Mouse (Mus musculus) CH12.LX (cell line): Measurements from ENCODE around the gene Trpv3. TPM values are rescaled to one million over a fixed set of nuclear protein-coding genes. Genes with fewer than 3 reads are reported as not detected.

ENCODE experiments used
- DNase-seq: peaks from one replicate; pipeline ENCODE4 v3.0.0-alpha.2; 2013; ENCODE audit errors: extremely low read depth
- H3K27ac ChIP-seq: 2 replicates; pipeline ENCODE4 v1.5.1; 2012; ENCODE audit warnings: low read depth, mild to moderate bottlenecking, control low read depth, moderate library complexity; ENCODE audit not compliant: insufficient read depth
- H3K27me3 ChIP-seq: replicated peaks from 2 replicates; pipeline ENCODE3; 2012; ENCODE audit warnings: inconsistent platforms
- H3K36me3 ChIP-seq, 2 experiments: replicated peaks in 1 of 2; 2 replicates each; pipeline versions ENCODE3 to v1.6.1; 2012; ENCODE audit warnings: inconsistent platforms in 1 of 2, low read length in 1 of 2, mild to moderate bottlenecking in 1 of 2, mixed read lengths in 1 of 2, moderate library complexity in 1 of 2; ENCODE audit not compliant: control insufficient read depth in 1 of 2, insufficient read depth in 1 of 2
- H3K4me1 ChIP-seq, 2 experiments: 2 replicates each; pipeline ENCODE4 v1.6.1; 2012; ENCODE audit warnings: inconsistent platforms in 1 of 2, moderate library complexity in 1 of 2; ENCODE audit not compliant: insufficient read depth in 2 of 2, control insufficient read depth in 1 of 2
- H3K4me2 ChIP-seq: 2 replicates; pipeline ENCODE4 v1.6.1; 2012; ENCODE audit warnings: low read depth, mild to moderate bottlenecking, control low read depth; ENCODE audit not compliant: poor library complexity, insufficient read depth, severe bottlenecking
- H3K4me3 ChIP-seq, 3 experiments: fragments of 150-350 bp in 1 of 3; sonication (generic) in 1 of 3; replicated peaks in 1 of 3; 2 replicates each; pipeline versions ENCODE3 to v1.5.1; 2011 to 2012; ENCODE audit warnings: low read depth in 2 of 3, low read length in 2 of 3, mild to moderate bottlenecking in 2 of 3, moderate library complexity in 2 of 3, control low read depth in 1 of 3, improper control_type of control experiment in 1 of 3, inconsistent platforms in 1 of 3, mixed read lengths in 1 of 3; ENCODE audit not compliant: poor library complexity in 1 of 3
- H3K79me2 ChIP-seq: replicated peaks from 2 replicates; pipeline ENCODE4 v1.6.1; 2012; ENCODE audit warnings: mild to moderate bottlenecking, moderate library complexity; ENCODE audit not compliant: control insufficient read depth, poor library complexity, insufficient read depth, severe bottlenecking; ENCODE audit errors: extremely low read depth
- H3K9ac ChIP-seq: 2 replicates; pipeline ENCODE4 v1.6.1; 2012; ENCODE audit warnings: low read depth, mild to moderate bottlenecking, control low read depth, moderate library complexity; ENCODE audit not compliant: insufficient read depth
- H3K9me3 ChIP-seq: replicated peaks from 2 replicates; pipeline ENCODE3; 2012; ENCODE audit warnings: low read length, inconsistent platforms, mixed read lengths
- BHLHE40 ChIP-seq: IDR thresholded peaks from 2 replicates; pipeline ENCODE4 v1.6.1; 2011; ENCODE audit warnings: mild to moderate bottlenecking, low read depth, low read length, improper control_type of control experiment
- CHD1 ChIP-seq: IDR thresholded peaks from 2 replicates; pipeline ENCODE4 v1.6.1; 2012; ENCODE audit warnings: low read depth, low read length, improper control_type of control experiment, inconsistent platforms
- CHD2 ChIP-seq: IDR thresholded peaks from 2 replicates; pipeline ENCODE4 v1.6.1; 2011; ENCODE audit warnings: low read length, improper control_type of control experiment
- EP300 ChIP-seq: IDR thresholded peaks from 2 replicates; pipeline ENCODE4 v1.6.1; 2011; ENCODE audit warnings: low read length, improper control_type of control experiment
- ETS1 ChIP-seq: conservative IDR thresholded peaks from 2 replicates; pipeline ENCODE4 v1.6.1; 2012; ENCODE audit warnings: low read depth, mild to moderate bottlenecking, inconsistent platforms, low read length, improper control_type of control experiment, moderate library complexity
- GABPA ChIP-seq: IDR thresholded peaks from 2 replicates; pipeline ENCODE4 v1.6.1; 2012; ENCODE audit warnings: low read depth, low read length, improper control_type of control experiment, inconsistent platforms; ENCODE audit not compliant: insufficient replicate concordance
- HCFC1 ChIP-seq: IDR thresholded peaks from 2 replicates; pipeline ENCODE4 v1.6.1; 2012; ENCODE audit warnings: low read depth, mild to moderate bottlenecking, inconsistent platforms, low read length, improper control_type of control experiment
- KAT2A ChIP-seq: IDR thresholded peaks from 2 replicates; pipeline ENCODE4 v1.6.1; 2012; ENCODE audit warnings: low read length, improper control_type of control experiment, inconsistent platforms; ENCODE audit not compliant: insufficient replicate concordance
- MAZ ChIP-seq: IDR thresholded peaks from 2 replicates; pipeline ENCODE4 v1.6.1; 2012; ENCODE audit warnings: low read depth, mild to moderate bottlenecking, inconsistent platforms, low read length, improper control_type of control experiment, moderate library complexity
- MYC ChIP-seq: IDR thresholded peaks from 2 replicates; pipeline ENCODE4 v1.6.1; 2011; ENCODE audit warnings: low read depth, mild to moderate bottlenecking, improper control_type of control experiment, low read length
- NELFE ChIP-seq: IDR thresholded peaks from 2 replicates; pipeline ENCODE4 v1.6.1; 2011; ENCODE audit warnings: low read depth, low read length, improper control_type of control experiment
- PAX5 ChIP-seq: IDR thresholded peaks from 2 replicates; pipeline ENCODE4 v1.6.1; 2012; ENCODE audit warnings: low read length, inconsistent platforms, mixed read lengths
- RAD21 ChIP-seq: IDR thresholded peaks from 2 replicates; pipeline ENCODE4 v1.6.1; 2011; ENCODE audit warnings: low read depth, mild to moderate bottlenecking, low read length, improper control_type of control experiment, moderate library complexity
- RCOR1 ChIP-seq: conservative IDR thresholded peaks from 2 replicates; pipeline ENCODE4 v1.6.1; 2012; ENCODE audit warnings: low read depth, mild to moderate bottlenecking, inconsistent platforms, low read length, improper control_type of control experiment
- SIN3A ChIP-seq: IDR thresholded peaks from 2 replicates; pipeline ENCODE4 v1.6.1; 2012; ENCODE audit warnings: low read length, improper control_type of control experiment, inconsistent platforms
- SMC3 ChIP-seq: IDR thresholded peaks from 2 replicates; pipeline ENCODE4 v1.6.1; 2011; ENCODE audit warnings: low read depth, low read length, improper control_type of control experiment
- USF1 ChIP-seq: IDR thresholded peaks from 2 replicates; pipeline ENCODE4 v1.6.1; 2014; ENCODE audit warnings: low read depth, mild to moderate bottlenecking, inconsistent platforms, low read length, improper control_type of control experiment
- dilution Hi-C: fragments of 300-500 bp; cut with MboI; formaldehyde crosslinking; loops from 2 replicates; pipeline ENCODE4 v1.14.3; 2020; ENCODE audit warnings: low sequenced_read_pairs; ENCODE audit not compliant: extremely low pct_unique_long_range_greater_than_20kb, extremely low pct_ligation_motif_present
- in situ Hi-C: fragments of 300-500 bp; cut with MboI; formaldehyde crosslinking; loops from 3 replicates; pipeline ENCODE4 v1.14.3; 2019; ENCODE audit warnings: low sequenced_read_pairs, low pct_ligation_motif_present, low pct_unique_long_range_greater_than_20kb, mixed read lengths
- polyA plus RNA-seq: library from polyadenylated mRNA; unstranded; fragments of >175 nt; gene quantifications from 2 replicates; pipeline ENCODE4 v1.2.1, GENCODE M21; 2012; ENCODE audit warnings: low read depth; ENCODE audit not compliant: insufficient read length
- total RNA-seq, 2 experiments: library from RNA; depleted of rRNA; stranded (reverse); fragments of 300-350 nt in 1 of 2; fragments of >200 nt in 1 of 2; gene quantifications; 2 replicates each; pipeline ENCODE4 v1.2.3; 2012 to 2014

The Trpv3 gene
- total and polyA plus RNA-seq, 3 experiments = not detected

DNA sequence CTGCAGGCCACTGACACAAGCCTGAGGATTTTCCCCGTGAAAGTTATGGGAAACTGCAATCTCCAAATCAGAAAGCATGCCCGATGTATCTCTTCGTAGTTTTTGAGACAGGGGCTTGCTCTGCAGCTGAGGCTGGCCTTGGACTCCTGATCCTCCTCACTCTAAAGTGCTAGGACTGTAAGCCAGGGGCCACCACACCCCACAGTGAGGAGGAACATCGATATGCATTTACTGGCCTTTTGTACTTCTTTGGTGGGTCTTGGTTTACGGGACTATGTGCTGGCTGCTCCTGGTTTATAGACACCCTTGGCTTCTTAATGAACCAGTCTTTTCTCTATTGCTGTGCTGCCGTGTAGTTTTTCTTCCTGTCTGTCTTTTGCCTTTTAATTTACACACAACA lies 25.0 kb upstream of the Trpv3 start:
- dilution Hi-C loops = no loop called here
- Histone ChIP-seq H3K36me3 (no peaks in the 10 kb centered on the region), H3K27ac (no peak overlapping the region), H3K27me3 (peaks cover 85% of the 10 kb centered on the region), H3K9ac (no peak overlapping the region)
- in situ Hi-C loops = no loop called here
- no peak for DNase-seq
- TF ChIP-seq SMC3 (no peak), MYC (no peak), KAT2A (no peak), EP300 (no peak), ETS1 (no peak)
- TF ChIP-seq, all 38 proteins: peak for 0
- Histone ChIP-seq H3K4me2 (no peak overlapping the region), H3K9me3 (peaks cover 4% of the 10 kb centered on the region), H3K4me1 (no peaks in the 10 kb centered on the region), H3K79me2 (no peaks in the 10 kb centered on the region), H3K4me3 (no peak overlapping the region)

DNA sequence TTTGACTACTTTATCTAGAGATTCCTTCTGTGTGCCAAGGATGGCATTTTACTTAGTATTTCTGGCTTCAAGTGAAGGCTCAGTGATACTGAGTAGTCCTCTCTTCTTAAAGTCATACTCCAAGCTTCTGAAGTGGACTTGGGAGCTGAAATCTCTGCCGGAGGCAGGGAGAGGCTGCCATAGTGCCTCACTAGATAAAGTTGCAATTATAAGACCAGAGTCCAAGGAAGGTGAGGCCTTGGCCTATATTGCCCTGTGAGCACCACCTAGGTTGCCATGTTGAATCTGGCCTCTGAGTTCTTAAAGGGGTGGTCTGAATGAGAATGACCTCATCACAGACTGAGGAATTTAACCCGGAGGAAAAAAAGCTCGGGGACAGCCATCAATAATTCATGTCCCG lies 24.4 kb upstream of the Trpv3 start:
- in situ Hi-C loops = no loop called here
- no peak for TF ChIP-seq CHD2
- TF ChIP-seq EP300 = no peak
- no peak for TF ChIP-seq CHD1
- no peak for TF ChIP-seq ETS1
- TF ChIP-seq SMC3 = no peak
- no peak for TF ChIP-seq GABPA
- TF ChIP-seq RAD21 = no peak
- TF ChIP-seq RCOR1 = no peak
- no peak for TF ChIP-seq SIN3A
- no peak for TF ChIP-seq USF1
- TF ChIP-seq PAX5 = no peak
- no peak for TF ChIP-seq HCFC1
- no peak for TF ChIP-seq MAZ
- no peak for TF ChIP-seq KAT2A
- TF ChIP-seq NELFE = no peak
- TF ChIP-seq BHLHE40 = no peak
- no peak for TF ChIP-seq MYC
- TF ChIP-seq, all 38 proteins: peak for 0
- no peaks in the 10 kb centered on the region for H3K36me3 ChIP-seq
- H3K9me3 ChIP-seq = peaks cover 10% of the 10 kb centered on the region
- H3K4me1 ChIP-seq = no peaks in the 10 kb centered on the region
- no peak overlapping the region for H3K27ac ChIP-seq
- no peak overlapping the region for H3K4me3 ChIP-seq
- dilution Hi-C loops = no loop called here
- no peaks in the 10 kb centered on the region for H3K79me2 ChIP-seq
- no peak overlapping the region for H3K4me2 ChIP-seq
- no peak overlapping the region for H3K9ac ChIP-seq
- H3K27me3 ChIP-seq = peaks cover 85% of the 10 kb centered on the region
- DNase-seq = no peak
